Mouse (Mus musculus) MEL (cell line): ENCODE measurements around the gene Rnf130. TPM values are rescaled to one million over a fixed set of nuclear protein-coding genes. Genes with fewer than 3 reads are reported as not detected.

Experiments
- DNase-seq: peaks from one replicate; pipeline ENCODE4 v3.0.0; 2011; ENCODE audit warnings: low read depth, low spot score
- H3K27ac ChIP-seq: 2 replicates; pipeline ENCODE4 v1.5.1; 2012; ENCODE audit warnings: low read depth, mild to moderate bottlenecking, control low read depth, low read length, moderate library complexity; ENCODE audit not compliant: control insufficient read depth
- H3K27me3 ChIP-seq, 2 experiments: fragments of 150-350 bp in 1 of 2; sonication (generic) in 1 of 2; 2 replicates each; pipeline ENCODE4 v1.6.1; 2012; ENCODE audit warnings: low read length in 2 of 2, mild to moderate bottlenecking in 2 of 2, improper control_type of control experiment in 1 of 2, moderate library complexity in 1 of 2; ENCODE audit not compliant: insufficient read depth in 2 of 2, control insufficient read depth in 1 of 2
- H3K36me3 ChIP-seq, 2 experiments: 2 replicates each; pipeline ENCODE4 v1.6.1; 2012 to 2014; ENCODE audit warnings: low read length in 2 of 2, improper control_type of control experiment in 1 of 2, inconsistent platforms in 1 of 2, mild to moderate bottlenecking in 1 of 2; ENCODE audit not compliant: insufficient read depth in 2 of 2, control insufficient read depth in 1 of 2
- H3K4me1 ChIP-seq, 2 experiments: fragments of 150-350 bp in 1 of 2; sonication (generic) in 1 of 2; 2 replicates each; pipeline ENCODE4 v1.6.1; 2012; ENCODE audit warnings: low read length in 2 of 2, improper control_type of control experiment in 1 of 2, mild to moderate bottlenecking in 1 of 2; ENCODE audit not compliant: insufficient read depth in 2 of 2, control insufficient read depth in 1 of 2
- H3K4me3 ChIP-seq, 2 experiments: fragments of 150-350 bp in 1 of 2; sonication (generic) in 1 of 2; 2 replicates each; pipeline ENCODE4 v1.5.1; 2012; ENCODE audit warnings: low read depth in 2 of 2, low read length in 2 of 2, mild to moderate bottlenecking in 2 of 2, moderate library complexity in 2 of 2, control low read depth in 1 of 2, improper control_type of control experiment in 1 of 2; ENCODE audit not compliant: control insufficient read depth in 1 of 2, insufficient read depth in 1 of 2
- H3K79me2 ChIP-seq: 2 replicates; pipeline ENCODE4 v1.6.1; 2012; ENCODE audit warnings: mild to moderate bottlenecking, low read length, moderate library complexity; ENCODE audit not compliant: control insufficient read depth, poor library complexity, insufficient read depth
- H3K9ac ChIP-seq: 2 replicates; pipeline ENCODE4 v1.6.1; 2012; ENCODE audit warnings: low read depth, mild to moderate bottlenecking, control low read depth, low read length, moderate library complexity; ENCODE audit not compliant: control insufficient read depth, poor library complexity, severe bottlenecking
- H3K9me3 ChIP-seq: fragments of 150-350 bp; sonication (generic); replicated peaks from 2 replicates; pipeline ENCODE4 v1.6.1; 2012; ENCODE audit warnings: mild to moderate bottlenecking, low read length, improper control_type of control experiment, moderate library complexity; ENCODE audit not compliant: insufficient read depth
- BHLHE40 ChIP-seq: IDR thresholded peaks from 2 replicates; pipeline ENCODE4 v1.6.1; 2012; ENCODE audit warnings: low read depth, mild to moderate bottlenecking, inconsistent platforms, low read length, improper control_type of control experiment, borderline replicate concordance
- CHD1 ChIP-seq: IDR thresholded peaks from 2 replicates; pipeline ENCODE4 v1.6.1; 2012; ENCODE audit warnings: low read depth, mild to moderate bottlenecking, inconsistent platforms, low read length, improper control_type of control experiment
- E2F4 ChIP-seq: IDR thresholded peaks from 2 replicates; pipeline ENCODE4 v1.6.1; 2011; ENCODE audit warnings: low read depth, low read length, improper control_type of control experiment, borderline replicate concordance
- ELF1 ChIP-seq: IDR thresholded peaks from 2 replicates; pipeline ENCODE4 v1.6.1; 2014; ENCODE audit warnings: low read depth, mild to moderate bottlenecking, inconsistent platforms, low read length, improper control_type of control experiment, moderate library complexity
- ETS1 ChIP-seq: IDR thresholded peaks from 2 replicates; pipeline ENCODE4 v1.6.1; 2012; ENCODE audit warnings: low read depth, mild to moderate bottlenecking, inconsistent platforms, low read length, improper control_type of control experiment, moderate library complexity
- GABPA ChIP-seq: IDR thresholded peaks from 2 replicates; pipeline ENCODE4 v1.6.1; 2012; ENCODE audit warnings: low read depth, mild to moderate bottlenecking, inconsistent platforms, low read length, improper control_type of control experiment, moderate library complexity
- GATA1 ChIP-seq: IDR thresholded peaks from 2 replicates; pipeline ENCODE4 v1.6.1; 2011; ENCODE audit warnings: low read depth, low read length, improper control_type of control experiment
- JUND ChIP-seq: IDR thresholded peaks from 2 replicates; pipeline ENCODE4 v1.6.1; 2011; ENCODE audit warnings: low read depth, mild to moderate bottlenecking, improper control_type of control experiment, low read length
- KAT2A ChIP-seq: conservative IDR thresholded peaks from 2 replicates; pipeline ENCODE4 v1.6.1; 2012; ENCODE audit warnings: low read depth, low read length, improper control_type of control experiment, inconsistent platforms
- MAZ ChIP-seq: IDR thresholded peaks from 2 replicates; pipeline ENCODE4 v1.6.1; 2012; ENCODE audit warnings: low read depth, mild to moderate bottlenecking, inconsistent platforms, low read length, improper control_type of control experiment
- MYB ChIP-seq: IDR thresholded peaks from 2 replicates; pipeline ENCODE4 v1.6.1; 2011; ENCODE audit warnings: mild to moderate bottlenecking, low read depth, low read length, improper control_type of control experiment
- POLR2A ChIP-seq, 2 experiments: IDR thresholded peaks; 2 replicates each; pipeline ENCODE4 v1.6.1; 2011 to 2012; ENCODE audit warnings: low read length in 2 of 2, mild to moderate bottlenecking in 2 of 2, control low read depth in 1 of 2, improper control_type of control experiment in 1 of 2, low read depth in 1 of 2, moderate library complexity in 1 of 2; ENCODE audit not compliant: control insufficient read depth in 1 of 2, insufficient read depth in 1 of 2, poor library complexity in 1 of 2
- POLR2AphosphoS5 ChIP-seq: IDR thresholded peaks from 2 replicates; pipeline ENCODE4 v1.6.1; 2012; ENCODE audit warnings: low read depth, borderline replicate concordance, mild to moderate bottlenecking, inconsistent platforms, low read length, moderate library complexity, mixed read lengths
- RCOR1 ChIP-seq: IDR thresholded peaks from 2 replicates; pipeline ENCODE4 v1.6.1; 2012; ENCODE audit warnings: low read depth, mild to moderate bottlenecking, inconsistent platforms, low read length, improper control_type of control experiment
- SIN3A ChIP-seq: IDR thresholded peaks from 2 replicates; pipeline ENCODE4 v1.6.1; 2012; ENCODE audit warnings: low read length, improper control_type of control experiment, inconsistent platforms
- SMC3 ChIP-seq: IDR thresholded peaks from 2 replicates; pipeline ENCODE4 v1.6.1; 2011; ENCODE audit warnings: low read depth, low read length, improper control_type of control experiment
- TAL1 ChIP-seq: IDR thresholded peaks from 2 replicates; pipeline ENCODE4 v1.6.1; 2012; ENCODE audit warnings: mild to moderate bottlenecking, inconsistent platforms, low read length, moderate library complexity, mixed read lengths
- TBP ChIP-seq: IDR thresholded peaks from 2 replicates; pipeline ENCODE4 v1.8.0; 2011; ENCODE audit warnings: low read depth, low read length, improper control_type of control experiment
- TCF12 ChIP-seq: IDR thresholded peaks from 2 replicates; pipeline ENCODE4 v1.6.1; 2014; ENCODE audit warnings: low read depth, mild to moderate bottlenecking, inconsistent platforms, low read length, improper control_type of control experiment, moderate library complexity
- UBTF ChIP-seq: IDR thresholded peaks from 2 replicates; pipeline ENCODE4 v1.6.1; 2012; ENCODE audit warnings: low read depth, mild to moderate bottlenecking, inconsistent platforms, low read length, improper control_type of control experiment, moderate library complexity, borderline replicate concordance; ENCODE audit not compliant: insufficient read depth
- USF1 ChIP-seq: IDR thresholded peaks from 2 replicates; pipeline ENCODE4 v1.6.1; 2014; ENCODE audit warnings: low read depth, mild to moderate bottlenecking, inconsistent platforms, low read length, improper control_type of control experiment, moderate library complexity
- USF2 ChIP-seq, 2 experiments: IDR thresholded peaks; 2 replicates each; pipeline ENCODE4 v1.6.1; 2011 to 2012; ENCODE audit warnings: improper control_type of control experiment in 2 of 2, low read length in 2 of 2, borderline replicate concordance in 1 of 2, inconsistent platforms in 1 of 2, low read depth in 1 of 2, mild to moderate bottlenecking in 1 of 2; ENCODE audit not compliant: insufficient read depth in 1 of 2
- ZNF384 ChIP-seq: IDR thresholded peaks from 2 replicates; pipeline ENCODE4 v1.6.1; 2012; ENCODE audit warnings: low read depth, mild to moderate bottlenecking, inconsistent platforms, low read length, improper control_type of control experiment
- polyA plus RNA-seq, 2 experiments: library from polyadenylated mRNA; stranded (reverse) in 1 of 2; unstranded in 1 of 2; fragments of >175 nt in 1 of 2; fragments of >200 nt in 1 of 2; gene quantifications; 2 replicates each; pipeline versions ENCODE4 v1.2.1 to v1.2.4; 2012; ENCODE audit warnings: low replicate concordance in 2 of 2, low read depth in 1 of 2; ENCODE audit not compliant: insufficient read length in 2 of 2, insufficient read depth in 1 of 2, missing spikeins in 1 of 2
- total RNA-seq: library from RNA; depleted of rRNA; stranded (reverse); fragments of 300-350 nt; gene quantifications from 2 replicates; pipeline ENCODE4 v1.2.3, GENCODE M21; 2012

The Rnf130 gene
- total and polyA plus RNA-seq, 3 experiments, result 59.5 to 507 (median 78.2) TPM

DNA sequence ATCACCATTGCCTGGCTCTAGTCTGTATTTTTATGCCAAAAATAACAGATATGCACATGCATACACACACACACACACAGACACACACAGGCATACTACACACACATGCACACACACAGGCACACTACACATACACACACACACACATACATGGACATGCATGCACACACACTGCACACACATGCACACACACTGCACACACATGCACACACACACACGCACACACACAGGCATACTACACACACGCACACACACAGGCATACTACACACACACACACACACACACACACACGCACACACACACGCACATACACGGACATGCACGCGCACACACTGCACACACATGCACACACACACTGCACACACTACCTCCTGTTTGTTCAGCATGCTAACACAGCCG, 46.2 kb upstream of the Rnf130 start:
- H3K27ac ChIP-seq, result no peak overlapping the region
- H3K9me3 ChIP-seq, result no peaks in the 10 kb centered on the region
- DNase-seq, result no peak
- H3K4me3 ChIP-seq, result no peak overlapping the region
- H3K4me1 ChIP-seq, result peaks cover 18 to 30% of the 10 kb centered on the region in 2 experiments
- H3K36me3 ChIP-seq, result peaks cover 0 to 33% of the 10 kb centered on the region in 2 experiments; a peak in 2 of 4 replicates
- no peaks in the 10 kb centered on the region for H3K27me3 ChIP-seq
- TF ChIP-seq UBTF (no peak), ZNF384 (no peak), SIN3A (no peak), TAL1 (no peak), POLR2AphosphoS5 (peak; percentile 92; the same call in 1 of the 2 replicates), USF1 (no peak), ELF1 (no peak), RCOR1 (no peak)
- TF ChIP-seq, all 39 proteins: peak for 1
- no peak overlapping the region for H3K9ac ChIP-seq
- no peaks in the 10 kb centered on the region for H3K79me2 ChIP-seq

- Histone ChIP-seq H3K36me3 (peaks cover 0 to 44% of the 10 kb centered on the region in 2 experiments; a peak in 2 of 4 replicates), H3K4me3 (peak overlapping the region; percentile 21 to 24), H3K27me3 (no peaks in the 10 kb centered on the region), H3K9ac (peak overlapping the region; percentile 21), H3K4me1 (peaks cover 27 to 40% of the 10 kb centered on the region in 2 experiments), H3K9me3 (no peaks in the 10 kb centered on the region), H3K27ac (peak overlapping the region; percentile 97), H3K79me2 (no peaks in the 10 kb centered on the region)
- DNase-seq, result peak; percentile 80
- TF ChIP-seq TCF12, result peak; percentile 20; the same call in 1 of the 2 replicates
- peak; percentile 81; the same call in 1 of the 2 replicates for TF ChIP-seq CHD1
- TF ChIP-seq USF1, result no peak
- TF ChIP-seq RCOR1, result 0 out of 2 replicates have a peak, but pooled peaks have one; percentile 8
Measured at GRCm38 (mm10) chr11:49980681-49981235, 44.4 kb upstream of the Rnf130 start.

DNA sequence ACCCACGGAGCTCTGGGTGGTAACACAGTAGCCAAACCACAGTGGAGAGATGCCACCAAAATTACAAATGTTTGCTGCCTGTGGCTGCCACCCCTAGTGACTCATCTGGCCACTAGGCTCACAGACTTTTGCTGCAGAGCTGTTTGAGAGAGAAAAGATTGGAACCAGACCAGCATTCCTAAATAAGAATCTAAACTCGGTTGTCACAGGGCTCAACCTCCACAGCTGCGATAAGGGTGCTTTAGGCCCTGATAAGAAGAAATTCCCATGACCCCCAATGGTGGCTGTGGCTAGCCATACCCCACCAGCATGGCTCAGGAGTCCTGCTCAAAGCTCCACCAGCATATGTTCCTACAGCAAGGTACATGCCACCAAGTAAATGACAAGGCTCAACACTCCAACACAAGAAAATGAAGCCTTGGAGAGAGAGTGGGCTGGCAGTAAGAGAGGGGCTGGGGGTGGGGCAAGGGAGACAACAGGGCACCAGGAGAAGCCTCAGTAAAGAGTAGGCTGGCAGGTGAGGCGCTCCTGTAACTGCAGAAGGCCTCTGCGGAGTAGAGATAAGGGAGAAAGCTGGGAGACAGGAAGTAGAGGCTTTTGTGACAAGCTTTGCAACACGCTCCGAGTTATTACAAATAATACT, 43.7 kb upstream of the Rnf130 start:
- H3K9me3 ChIP-seq, result no peaks in the 10 kb centered on the region
- H3K4me1 ChIP-seq, result peaks cover 30 to 43% of the 10 kb centered on the region in 2 experiments
- peak; percentile 95 for DNase-seq
- no peaks in the 10 kb centered on the region for H3K79me2 ChIP-seq
- peaks cover 0 to 49% of the 10 kb centered on the region in 2 experiments; a peak in 2 of 4 replicates for H3K36me3 ChIP-seq
- peak overlapping the region; percentile 97 for H3K27ac ChIP-seq
- peak overlapping the region; percentile 21 to 24 for H3K4me3 ChIP-seq
- no peaks in the 10 kb centered on the region for H3K27me3 ChIP-seq
- H3K9ac ChIP-seq, result peak overlapping the region; percentile 21
- TF ChIP-seq ZNF384 (no peak), GABPA (no peak), ELF1 (peak; percentile 78; the same call in 1 of the 2 replicates), MAZ (peak; percentile 54; the same call in 1 of the 2 replicates), BHLHE40 (peak; percentile 46; the same call in 1 of the 2 replicates), ETS1 (peak; percentile 87), POLR2A (IDR thresholded peaks at IDR 0.05; ENCODE audit: control insufficient read depth in 1 of 2, insufficient read depth in 1 of 2, low read depth in 1 of 2, low read length in 2 of 2, poor library complexity in 1 of 2) (no peak), SMC3 (0 out of 2 replicates have a peak, but pooled peaks have one; percentile 12), TBP (no peak; the same call in 1 of the 2 replicates), RCOR1 (peak; percentile 93), MYB (peak; percentile 82), USF2 (IDR thresholded peaks at IDR 0.05; ENCODE audit: borderline replicate concordance in 1 of 2, insufficient read depth in 1 of 2, low read depth in 1 of 2, low read length in 2 of 2) (no peak), E2F4 (no peak), TAL1 (peak; percentile 98), GATA1 (peak; percentile 96), KAT2A (peak; percentile 44; the same call in 1 of the 2 replicates), JUND (peak; percentile 43; the same call in 1 of the 2 replicates)
